Mouse (Mus musculus): ENCODE results near the gene Yaf2.
"Not testable (repeated sequence)": the region's sequence is repeated elsewhere in the genome, so short reads cannot be mapped to it uniquely, and the experiment has no call there.

DNA sequence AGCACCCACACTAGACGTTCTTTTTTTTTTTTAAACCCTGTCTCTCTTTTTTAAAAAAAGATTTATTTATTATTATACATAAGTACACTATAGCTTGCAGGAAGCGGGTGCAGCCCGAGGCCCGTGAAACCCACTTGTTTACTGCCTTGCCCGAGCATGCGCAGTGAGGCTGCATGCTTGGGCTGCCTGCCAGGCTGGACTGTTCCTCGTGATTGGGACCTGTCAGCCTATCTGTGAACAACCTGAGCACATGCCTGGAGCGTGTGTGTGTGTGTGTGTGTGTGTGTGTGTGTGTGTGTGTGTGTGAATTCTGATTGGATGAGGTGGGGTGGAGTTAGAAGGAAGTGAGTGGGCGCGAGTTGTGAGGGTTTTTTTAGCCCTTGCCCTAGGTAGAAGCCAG, 100.3 kb downstream of the Yaf2 start:
- TF ChIP-seq GATA1 (IDR thresholded peaks at IDR 0.05; ENCODE audit: borderline replicate concordance, low read length); FLI1 (IDR thresholded peaks at IDR 0.05; ENCODE audit: low read length): not testable (repeated sequence)
